Mouse (Mus musculus) G1E (cell line): ENCODE measurements around the gene Cnih2. TPM values are rescaled to one million over a fixed set of nuclear protein-coding genes. Genes with fewer than 3 reads are reported as not detected.

Source experiments
- ATAC-seq: 2 replicates; pipeline ENCODE4 v1.8.0; 2016; ENCODE audit warnings: mild to moderate bottlenecking; ENCODE audit not compliant: insufficient number of reproducible peaks, poor library complexity, low FRiP score, severe bottlenecking; ENCODE audit errors: extremely low read depth
- DNase-seq: peaks from one replicate; pipeline ENCODE4 v3.0.0; 2012; ENCODE audit warnings: low spot score
- H3K27me3 ChIP-seq: 2 replicates; pipeline ENCODE4 v1.6.1; 2012; ENCODE audit warnings: mild to moderate bottlenecking, low read length, inconsistent platforms; ENCODE audit not compliant: insufficient read depth
- H3K36me3 ChIP-seq: replicated peaks from 2 replicates; pipeline ENCODE3; 2012; ENCODE audit warnings: mild to moderate bottlenecking, inconsistent platforms
- H3K4me1 ChIP-seq: 2 replicates; pipeline ENCODE4 v1.6.1; 2012; ENCODE audit warnings: low read depth, low read length, inconsistent platforms, mixed read lengths; ENCODE audit not compliant: insufficient read depth
- H3K4me3 ChIP-seq: 2 replicates; pipeline ENCODE4 v1.5.1; 2012; ENCODE audit warnings: low read depth, mild to moderate bottlenecking, inconsistent platforms, low read length, moderate library complexity, mixed read lengths
- H3K9me3 ChIP-seq: replicated peaks from 2 replicates; pipeline ENCODE4 v1.6.1; 2012; ENCODE audit warnings: inconsistent platforms
- CTCF ChIP-seq: IDR thresholded peaks from 2 replicates; pipeline ENCODE4 v1.5.1; 2012; ENCODE audit warnings: low read depth, low read length, inconsistent platforms, mixed read lengths
- GATA1 ChIP-seq: IDR thresholded peaks from 2 replicates; pipeline ENCODE4 v1.6.1; 2012; ENCODE audit warnings: borderline replicate concordance, low read length, inconsistent platforms, mixed read lengths
- GATA2 ChIP-seq: IDR thresholded peaks from 2 replicates; pipeline ENCODE4 v1.6.1; 2012; ENCODE audit warnings: low read depth, low read length, inconsistent platforms, borderline replicate concordance
- POLR2AphosphoS5 ChIP-seq: IDR thresholded peaks from 2 replicates; pipeline ENCODE4 v1.6.1; 2012; ENCODE audit warnings: low read depth, low read length, inconsistent platforms; ENCODE audit not compliant: insufficient replicate concordance
- TAL1 ChIP-seq: conservative IDR thresholded peaks from 2 replicates; pipeline ENCODE4 v1.6.1; 2012; ENCODE audit warnings: low read depth, low read length, inconsistent platforms, mixed read lengths
- polyA plus RNA-seq: library from polyadenylated mRNA; stranded (reverse); fragments of >175 nt; gene quantifications from 2 replicates; pipeline ENCODE4 v1.2.3, GENCODE M21; 2012
- total RNA-seq, 2 experiments: library from RNA; stranded (forward) in 1 of 2; stranded (reverse) in 1 of 2; fragments of 200-1000 nt in 1 of 2; fragments of >200 nt in 1 of 2; fragmentation: Nextera tagmentation in 1 of 2; gene quantifications; 2 replicates each; pipeline ENCODE4 v1.2.3; 2014 to 2017

Gene Cnih2
- total and polyA plus RNA-seq, 3 experiments: 1.6 to 2.1 TPM; not detected in 1

GRCm38 (mm10) chr19:5062041-5062440, 36.3 kb downstream of the Cnih2 start:
- Histone ChIP-seq H3K9me3 (no peaks in the 10 kb centered on the region), H3K36me3 (no peaks in the 10 kb centered on the region), H3K4me3 (no peak overlapping the region), H3K4me1 (peaks cover 36% of the 10 kb centered on the region), H3K27me3 (peaks cover 18% of the 10 kb centered on the region; the same call in 1 of the 2 replicates)
- DNase-seq: no peak
- no peak for ATAC-seq
- no peak for TF ChIP-seq TAL1
- TF ChIP-seq CTCF: no peak
- TF ChIP-seq GATA2: no peak
- no peak for TF ChIP-seq POLR2AphosphoS5
- TF ChIP-seq GATA1: no peak

GRCm38 (mm10) chr19:5060365-5061330, 37.7 kb downstream of the Cnih2 start:
- Histone ChIP-seq H3K36me3 (no peaks in the 10 kb centered on the region), H3K4me1 (peaks cover 39% of the 10 kb centered on the region), H3K4me3 (no peak overlapping the region), H3K9me3 (no peaks in the 10 kb centered on the region), H3K27me3 (peaks cover 16% of the 10 kb centered on the region; the same call in 1 of the 2 replicates)
- TF ChIP-seq GATA1: no peak
- no peak for TF ChIP-seq CTCF
- TF ChIP-seq POLR2AphosphoS5: no peak
- no peak for TF ChIP-seq TAL1
- TF ChIP-seq GATA2: no peak
- peak; percentile 42 for DNase-seq
- ATAC-seq: no peak

- H3K36me3 ChIP-seq: peaks cover 4% of the 10 kb centered on the region
- ATAC-seq: no peak
- H3K4me3 ChIP-seq: no peak overlapping the region; the same call in 1 of the 2 replicates
- TF ChIP-seq POLR2AphosphoS5 (no peak), GATA2 (no peak), GATA1 (no peak), TAL1 (no peak), CTCF (no peak)
- no peaks in the 10 kb centered on the region for H3K9me3 ChIP-seq
- H3K4me1 ChIP-seq: peaks cover 39% of the 10 kb centered on the region
- H3K27me3 ChIP-seq: peaks cover 25% of the 10 kb centered on the region
- no peak for DNase-seq
Measured at GRCm38 (mm10) chr19:5058801-5059771, 39.2 kb downstream of the Cnih2 start.

- no peak for TF ChIP-seq GATA1
- no peak for TF ChIP-seq TAL1
- TF ChIP-seq POLR2AphosphoS5: no peak
- no peak for TF ChIP-seq GATA2
- TF ChIP-seq CTCF: no peak
- Histone ChIP-seq H3K9me3 (no peaks in the 10 kb centered on the region), H3K36me3 (peaks cover 4% of the 10 kb centered on the region), H3K4me3 (no peak overlapping the region), H3K27me3 (peaks cover 25% of the 10 kb centered on the region), H3K4me1 (peaks cover 44% of the 10 kb centered on the region)
- ATAC-seq: no peak
- no peak for DNase-seq
Measured at GRCm38 (mm10) chr19:5057876-5058775, 40.2 kb downstream of the Cnih2 start.

- Histone ChIP-seq H3K27me3 (peaks cover 20% of the 10 kb centered on the region), H3K4me3 (no peak overlapping the region), H3K4me1 (peaks cover 42% of the 10 kb centered on the region), H3K9me3 (no peaks in the 10 kb centered on the region), H3K36me3 (peaks cover 13% of the 10 kb centered on the region)
- DNase-seq: no peak
- ATAC-seq: no peak
- no peak for TF ChIP-seq POLR2AphosphoS5
- no peak for TF ChIP-seq GATA2
- TF ChIP-seq TAL1: no peak
- TF ChIP-seq GATA1: no peak
- TF ChIP-seq CTCF: no peak
Measured at GRCm38 (mm10) chr19:5056251-5056650, 42.1 kb downstream of the Cnih2 start.
